Mouse (Mus musculus) urinary bladder, adult 18-20 months (tissue): ENCODE results near the gene Dctn5.

ENCODE experiments used
- DNase-seq, 2 experiments: peaks; one replicate each; pipeline ENCODE4 v3.0.0; 2022; ENCODE audit warnings: low spot score in 2 of 2, mixed read lengths in 2 of 2

Dctn5 gene

GRCm38 (mm10) chr7:122160037-122160436 is 27.2 kb downstream of the Dctn5 start:
- no peak for DNase-seq

GRCm38 (mm10) chr7:122163766-122164165 is 30.9 kb downstream of the Dctn5 start:
- DNase-seq: no peak

- no peak for DNase-seq
Measured at GRCm38 (mm10) chr7:122167203-122167602, 34.4 kb downstream of the Dctn5 start.

GRCm38 (mm10) chr7:122170705-122171104 is 37.9 kb downstream of the Dctn5 start:
- DNase-seq: no peak

GRCm38 (mm10) chr7:122171613-122172012 is 38.8 kb downstream of the Dctn5 start:
- DNase-seq: no peak

GRCm38 (mm10) chr7:122180720-122181119 is 47.9 kb downstream of the Dctn5 start:
- DNase-seq: no peak

GRCm38 (mm10) chr7:122184569-122184968 is 51.7 kb downstream of the Dctn5 start:
- no peak for DNase-seq

- no peak for DNase-seq
Measured at GRCm38 (mm10) chr7:122186043-122186442, 53.2 kb downstream of the Dctn5 start, which contains the start of gene Ern2. Ern2 (minus strand) TSS chr7:122186207.

- no peak for DNase-seq
Measured at GRCm38 (mm10) chr7:122189484-122189883, 56.6 kb downstream of the Dctn5 start.

- no peak for DNase-seq
Measured at GRCm38 (mm10) chr7:122191097-122191496, 58.3 kb downstream of the Dctn5 start.

GRCm38 (mm10) chr7:122193919-122194318 is 61.1 kb downstream of the Dctn5 start:
- no peak for DNase-seq

GRCm38 (mm10) chr7:122196771-122197170 is 63.9 kb downstream of the Dctn5 start:
- no peak for DNase-seq

GRCm38 (mm10) chr7:122197306-122197705 is 64.5 kb downstream of the Dctn5 start:
- no peak for DNase-seq
